Mouse (Mus musculus) embryo, embryonic 10.5 days (tissue): ENCODE data around the gene Tkt.
A peak's percentile ranks its signal among the peaks of the same experiment; 100 is the strongest.

ENCODE experiments used
- DNase-seq: peaks from one replicate; pipeline ENCODE4 v3.0.0-alpha.2; 2015; ENCODE audit warnings: low spot score

The Tkt gene

GRCm38 (mm10) chr14:30553185-30553584 is 5.0 kb downstream of the Tkt start:
- no peak for DNase-seq

GRCm38 (mm10) chr14:30556651-30557050 is 8.5 kb downstream of the Tkt start:
- no peak for DNase-seq

GRCm38 (mm10) chr14:30557730-30558129 is 9.6 kb downstream of the Tkt start:
- no peak for DNase-seq

- DNase-seq: no peak
Observed at GRCm38 (mm10) chr14:30559321-30559850, 11.2 kb downstream of the Tkt start.

- DNase-seq: no peak
Observed at GRCm38 (mm10) chr14:30560803-30561389, 12.7 kb downstream of the Tkt start.

GRCm38 (mm10) chr14:30561470-30562187 is 13.5 kb downstream of the Tkt start:
- DNase-seq: no peak

GRCm38 (mm10) chr14:30562343-30562742 is 14.2 kb downstream of the Tkt start:
- no peak for DNase-seq

- DNase-seq: no peak
Observed at GRCm38 (mm10) chr14:30564451-30564850, 16.3 kb downstream of the Tkt start.

- no peak for DNase-seq
Observed at GRCm38 (mm10) chr14:30566317-30566716, 18.2 kb downstream of the Tkt start.

- no peak for DNase-seq
Observed at GRCm38 (mm10) chr14:30568016-30568415, 19.9 kb downstream of the Tkt start.

GRCm38 (mm10) chr14:30570303-30570702 is 22.1 kb downstream of the Tkt start:
- no peak for DNase-seq

- DNase-seq: no peak
Observed at GRCm38 (mm10) chr14:30572253-30572652, 24.1 kb downstream of the Tkt start.

- DNase-seq: no peak
Observed at GRCm38 (mm10) chr14:30573235-30573634, 25.1 kb downstream of the Tkt start.

- peak; percentile 86 for DNase-seq
Observed at GRCm38 (mm10) chr14:30573983-30574584, 25.9 kb downstream of the Tkt start.

- DNase-seq: no peak
Observed at GRCm38 (mm10) chr14:30575791-30576190, 27.6 kb downstream of the Tkt start.

GRCm38 (mm10) chr14:30576260-30576659 is 28.1 kb downstream of the Tkt start:
- no peak for DNase-seq

GRCm38 (mm10) chr14:30577303-30578062 is 29.3 kb downstream of the Tkt start:
- DNase-seq: peak; percentile 24

GRCm38 (mm10) chr14:30579180-30579579 is 31.0 kb downstream of the Tkt start:
- DNase-seq: no peak

- DNase-seq: no peak
Observed at GRCm38 (mm10) chr14:30579882-30580281, 31.7 kb downstream of the Tkt start.

- DNase-seq: no peak
Observed at GRCm38 (mm10) chr14:30581238-30581637, 33.1 kb downstream of the Tkt start.

GRCm38 (mm10) chr14:30584077-30584476 is 35.9 kb downstream of the Tkt start:
- no peak for DNase-seq

- DNase-seq: peak; percentile 64
Observed at GRCm38 (mm10) chr14:30584497-30585251, 36.5 kb downstream of the Tkt start.
